Mouse (Mus musculus) C2C12 (cell line): Measurements from ENCODE around the gene Krtap15.

Source experiments
- CEBPB ChIP-seq: IDR thresholded peaks from one replicate; pipeline ENCODE4 v1.6.1; 2011; ENCODE audit warnings: low read depth, mild to moderate bottlenecking, control low read depth, moderate library complexity
- CTCF ChIP-seq: IDR thresholded peaks from one replicate; pipeline ENCODE4 v1.5.1; 2011; ENCODE audit not compliant: control insufficient read depth, insufficient read depth, insufficient read length
- MAX ChIP-seq: IDR thresholded peaks from one replicate; pipeline ENCODE4 v1.6.1; 2011; ENCODE audit warnings: mild to moderate bottlenecking, control low read depth
- MYOD1 ChIP-seq: IDR thresholded peaks from one replicate; pipeline ENCODE4 v1.6.1; 2011; ENCODE audit warnings: low read depth; ENCODE audit not compliant: control insufficient read depth, insufficient read length
- MYOG ChIP-seq: IDR thresholded peaks from one replicate; pipeline ENCODE4 v1.6.1; 2011; ENCODE audit not compliant: control insufficient read depth, insufficient read length; ENCODE audit errors: extremely low read depth
- USF1 ChIP-seq: IDR thresholded peaks from one replicate; pipeline ENCODE4 v1.6.1; 2011; ENCODE audit warnings: low read depth, mild to moderate bottlenecking, control low read depth, moderate library complexity

- no peak for TF ChIP-seq CEBPB
- TF ChIP-seq MAX = no peak
- TF ChIP-seq MYOG = no peak
- TF ChIP-seq USF1 = no peak
- TF ChIP-seq MYOD1 = no peak
- TF ChIP-seq CTCF = no peak
Observed at GRCm38 (mm10) chr16:88811827-88812226, 8.2 kb upstream of the Krtap15 start, which contains the start of gene Gm20741.
